In genomic region chr4:152221411-152221887, GRCm38 (mm10) we compare ENCODE assay signal across 10 mouse cellular contexts. TPM values are rescaled to one million over a fixed set of nuclear protein-coding genes. Genes with fewer than 3 reads are reported as not detected.
DNase-seq lines count a peak whose midpoint lies in the region; ATAC-seq and TF ChIP-seq lines count a peak whose summit lies in the region.
"Had no signal": no experiment of that assay in that cellular context is flagged by ENCODE, and none has a peak within 500 bp of the region (broad histone marks: within the 10 kb centered on the region; RNA-seq: fewer than 3 reads in every experiment).

No protein-coding gene starts in this region.

- no peak for TF ChIP-seq CTCF in brain, embryonic 14.5 days (IDR thresholded peaks at IDR 0.05; ENCODE audit: borderline replicate concordance, extremely low read depth, insufficient read depth, insufficient read length)
- no peak for TF ChIP-seq CTCF in stomach, postnatal 0 days (IDR thresholded peaks at IDR 0.05; ENCODE audit: low read depth)

- no peak for TF ChIP-seq POLR2A in brain, embryonic 14.5 days (IDR thresholded peaks at IDR 0.05; ENCODE audit: borderline replicate concordance, extremely low read depth, insufficient read depth, insufficient read length, poor library complexity, severe bottlenecking)

- peak; percentile 46 to 62 for DNase-seq in heart, adult 9 months (ENCODE audit: low spot score in 2 of 2)
- DNase-seq in heart, embryonic 10.5 days (ENCODE audit: low spot score), result no peak
- DNase-seq in brain, embryonic 14.5 days (ENCODE audit: low read depth), result peak; percentile 92
- peak; percentile 43 for DNase-seq in heart, postnatal 4 days
- DNase-seq in lung, postnatal 25 days (ENCODE audit: low spot score), result peak; percentile 51
- no peak for DNase-seq in stomach, postnatal 0 days (ENCODE audit: low spot score)
- DNase-seq in adrenal gland, postnatal 4 days (ENCODE audit: low spot score in 2 of 2), result no peak
- no peak for DNase-seq in yolk sac, embryonic 10.5 days (ENCODE audit: low spot score)

- TF ChIP-seq EP300 in stomach, postnatal 0 days (optimal IDR thresholded peaks at IDR 0.05), result no peak

- H3K4me3 ChIP-seq in heart, embryonic 10.5 days, result no peak overlapping the region
- no peak overlapping the region for H3K4me3 ChIP-seq in stomach, postnatal 0 days (ENCODE audit: low read depth, low read length)

- 60% methylated on average over 9 of the region's 9 CpGs for WGBS in heart, embryonic 10.5 days
- 43% methylated on average over 9 of the region's 9 CpGs for WGBS in stomach, postnatal 0 days

- H3K36me3 ChIP-seq in heart, embryonic 10.5 days, result peaks cover 8% of the 10 kb centered on the region
- H3K36me3 ChIP-seq in stomach, postnatal 0 days (ENCODE audit: control insufficient read depth, insufficient read depth, low read length), result no peaks in the 10 kb centered on the region; the same call in 1 of the 2 replicates

- no peaks in the 10 kb centered on the region for H3K9me3 ChIP-seq in heart, embryonic 10.5 days
- no peaks in the 10 kb centered on the region for H3K9me3 ChIP-seq in stomach, postnatal 0 days (ENCODE audit: control insufficient read depth, low read length)

- H3K27ac ChIP-seq in heart, embryonic 10.5 days, result no peak overlapping the region
- H3K27ac ChIP-seq in stomach, postnatal 0 days (replicated peaks), result no peak overlapping the region
- H3K27ac ChIP-seq: liver, embryonic 14.5 days had no signal

- H3K9ac ChIP-seq in stomach, postnatal 0 days (ENCODE audit: low read length), result no peak overlapping the region
- H3K9ac ChIP-seq: liver, embryonic 14.5 days had no signal

- H3K4me2 ChIP-seq in stomach, postnatal 0 days (replicated peaks; ENCODE audit: low read depth), result no peak overlapping the region

- peaks cover 20% of the 10 kb centered on the region; the same call in 1 of the 2 replicates for H3K27me3 ChIP-seq in heart, embryonic 10.5 days (ENCODE audit: insufficient read depth, poor library complexity, severe bottlenecking)
- H3K27me3 ChIP-seq in stomach, postnatal 0 days (ENCODE audit: control insufficient read depth, insufficient read depth, low read length), result no peaks in the 10 kb centered on the region
- H3K27me3 ChIP-seq: CH12.LX had no signal

- H3K4me1 ChIP-seq in heart, embryonic 10.5 days, result peaks cover 14% of the 10 kb centered on the region
- no peaks in the 10 kb centered on the region for H3K4me1 ChIP-seq in stomach, postnatal 0 days (replicated peaks; ENCODE audit: control insufficient read depth, insufficient read depth)

- 0 out of 2 replicates have a peak, but pooled peaks have one; percentile 16 for ATAC-seq in stomach, postnatal 0 days (ENCODE audit: low FRiP score, low TSS enrichment)

RNA-seq across cellular contexts. Expression of gene Acot7, which starts 43.5 kb away (rescaled TPM):
- polyA plus RNA-seq in heart, embryonic 10.5 days (2016; fragmentation: Nextera tagmentation; extraction: Ambion mirVana), result 43.7 and 48.9 TPM in 2 replicates
- polyA plus RNA-seq in brain, embryonic 14.5 days (2012; rRNA removed), result 178 and 244 TPM in 2 replicates
- total RNA-seq in heart, postnatal 4 days (2021), result 10 to 100 TPM; 54.3 to 58.4 TPM
- polyA plus RNA-seq in stomach, postnatal 0 days (2015; fragmentation: Nextera tagmentation; extraction: Ambion mirVana), result 51.7 and 55.0 TPM in 2 replicates
- 10 to 100 TPM; 39.1 to 44.4 TPM for total RNA-seq in adrenal gland, postnatal 4 days (2021)

RNA-seq across cellular contexts. Expression of gene Gpr153, which starts 52.6 kb away (rescaled TPM):
- polyA plus RNA-seq in heart, embryonic 10.5 days (2016; fragmentation: Nextera tagmentation; extraction: Ambion mirVana), result 5.5 and 6.3 TPM in 2 replicates
- 31.2 and 44.3 TPM in 2 replicates for polyA plus RNA-seq in brain, embryonic 14.5 days (2012; rRNA removed)
- total RNA-seq in heart, postnatal 4 days (2021), result 10 to 100 TPM; 30.1 to 30.6 TPM
- polyA plus RNA-seq in stomach, postnatal 0 days (2015; fragmentation: Nextera tagmentation; extraction: Ambion mirVana), result 6.9 and 8.4 TPM in 2 replicates
- total RNA-seq in adrenal gland, postnatal 4 days (2021), result 10 to 100 TPM; 13.9 to 15.5 TPM

Comparison
In these comparisons a context has a peak if more than half of its experiments do, and no peak if none do; other contexts are left out.
1. DNase-seq: peak in heart, adult 9 months (2 of 2), brain, embryonic 14.5 days (single experiment), heart, postnatal 4 days (single experiment) and lung, postnatal 25 days (single experiment); none in heart, embryonic 10.5 days (single experiment), stomach, postnatal 0 days (single experiment), adrenal gland, postnatal 4 days (0 of 2) and yolk sac, embryonic 10.5 days (single experiment).